Mouse (Mus musculus) liver, postnatal 0 days (tissue): ENCODE data around the gene Galnt15. TPM values are rescaled to one million over a fixed set of nuclear protein-coding genes. Genes with fewer than 3 reads are reported as not detected.

Source experiments
- ATAC-seq: fragments of 200-750 bp; cut with Nextera tagmentation; 2 replicates; pipeline ENCODE4 v1.8.0; 2017; ENCODE audit warnings: mild to moderate bottlenecking, moderate library complexity
- DNase-seq: peaks from one replicate; pipeline ENCODE4 v3.0.0-alpha.2; 2016
- H3K27ac ChIP-seq: fragments of 300-500 bp; sonication (generic); 2 replicates; pipeline ENCODE4 v1.5.1; 2014; ENCODE audit warnings: antibody characterized with exemption, moderate library complexity, mild to moderate bottlenecking, low read depth
- H3K27me3 ChIP-seq: fragments of 300-500 bp; sonication (generic); 2 replicates; pipeline ENCODE4 v1.6.1; 2014; ENCODE audit warnings: low read length, control low read depth, mixed read lengths; ENCODE audit not compliant: insufficient read depth
- H3K36me3 ChIP-seq: fragments of 300-500 bp; sonication (generic); replicated peaks from 2 replicates; pipeline ENCODE4 v1.6.1; 2014; ENCODE audit warnings: mild to moderate bottlenecking, control low read depth, low read length, moderate library complexity, mixed read lengths; ENCODE audit not compliant: insufficient read depth
- H3K4me1 ChIP-seq: fragments of 300-500 bp; sonication (generic); 2 replicates; pipeline ENCODE4 v1.6.1; 2014; ENCODE audit warnings: antibody characterized with exemption, mild to moderate bottlenecking, control low read depth; ENCODE audit not compliant: insufficient read depth
- H3K4me2 ChIP-seq: fragments of 300-500 bp; sonication (generic); 2 replicates; pipeline ENCODE4 v1.6.1; 2014; ENCODE audit warnings: low read depth, mild to moderate bottlenecking, low read length, moderate library complexity, mixed read lengths
- H3K4me3 ChIP-seq: fragments of 300-500 bp; sonication (generic); 2 replicates; pipeline ENCODE4 v1.5.1; 2014; ENCODE audit warnings: low read depth, low read length
- H3K9ac ChIP-seq: fragments of 300-500 bp; sonication (generic); replicated peaks from 2 replicates; pipeline ENCODE4 v1.6.1; 2014; ENCODE audit warnings: mild to moderate bottlenecking, moderate library complexity
- H3K9me3 ChIP-seq: fragments of 300-500 bp; sonication (generic); 2 replicates; pipeline ENCODE4 v1.6.1; 2016; ENCODE audit warnings: mild to moderate bottlenecking, control low read depth, low read length, mixed read lengths
- CTCF ChIP-seq: sonication (generic); IDR thresholded peaks from 2 replicates; pipeline ENCODE4 v1.5.1; 2016; ENCODE audit warnings: antibody characterized with exemption, low read depth
- EP300 ChIP-seq: IDR thresholded peaks from 2 replicates; pipeline ENCODE4 v1.6.1; 2016; ENCODE audit warnings: antibody characterized with exemption, low read depth, mild to moderate bottlenecking
- WGBS: fragments of 180-500 bp; shearing (Covaris S2); extraction: QIAGEN DNeasy Blood & Tissue Kit; methylation state at CpG from one replicate; pipeline ENCODE4 v1.1.7; 2014; ENCODE audit not compliant: insufficient replicate concordance; 5-methylcytosine and 5-hydroxymethylcytosine counted together
- polyA plus RNA-seq: library from polyadenylated mRNA; unstranded; fragments of >200 nt; fragmentation: Nextera tagmentation; extraction: Ambion mirVana; gene quantifications from 2 replicates; pipeline ENCODE4 v1.2.1, GENCODE M21; 2015

Gene Galnt15
- polyA plus RNA-seq, 1 experiment from 2014 or later: 0.05 TPM

GRCm38 (mm10) chr14:32061398-32061797 lies 32.6 kb downstream of the Galnt15 start:
- WGBS: 76% methylated on average over 4 of the region's 4 CpGs
- no peak for DNase-seq
- H3K4me1 ChIP-seq: no peaks in the 10 kb centered on the region
- no peaks in the 10 kb centered on the region for H3K27me3 ChIP-seq
- TF ChIP-seq CTCF: no peak
- no peak for TF ChIP-seq EP300
- H3K9me3 ChIP-seq: no peaks in the 10 kb centered on the region
- no peak overlapping the region for H3K27ac ChIP-seq
- no peak overlapping the region for H3K4me2 ChIP-seq
- no peak overlapping the region for H3K9ac ChIP-seq
- no peak overlapping the region for H3K4me3 ChIP-seq
- H3K36me3 ChIP-seq: no peaks in the 10 kb centered on the region
- ATAC-seq: no peak

GRCm38 (mm10) chr14:32072807-32073206 lies 44.0 kb downstream of the Galnt15 start:
- TF ChIP-seq EP300 (no peak), CTCF (no peak)
- Histone ChIP-seq H3K36me3 (no peaks in the 10 kb centered on the region), H3K4me1 (no peaks in the 10 kb centered on the region), H3K27me3 (no peaks in the 10 kb centered on the region), H3K27ac (no peak overlapping the region), H3K4me3 (no peak overlapping the region), H3K9ac (no peak overlapping the region), H3K4me2 (no peak overlapping the region), H3K9me3 (no peaks in the 10 kb centered on the region)
- DNase-seq (no peak), ATAC-seq (no peak)

GRCm38 (mm10) chr14:32073211-32073685 lies 44.5 kb downstream of the Galnt15 start:
- Histone ChIP-seq H3K27ac (no peak overlapping the region), H3K4me2 (no peak overlapping the region), H3K9me3 (no peaks in the 10 kb centered on the region), H3K9ac (no peak overlapping the region), H3K4me3 (no peak overlapping the region), H3K36me3 (no peaks in the 10 kb centered on the region), H3K27me3 (no peaks in the 10 kb centered on the region), H3K4me1 (no peaks in the 10 kb centered on the region)
- TF ChIP-seq EP300 (no peak), CTCF (no peak)
- DNase-seq (no peak), ATAC-seq (no peak)
- WGBS: 33% methylated on average over 8 of the region's 8 CpGs

- H3K9ac ChIP-seq: no peak overlapping the region
- no peak overlapping the region for H3K27ac ChIP-seq
- 49% methylated on average over 7 of the region's 7 CpGs for WGBS
- no peaks in the 10 kb centered on the region for H3K27me3 ChIP-seq
- H3K4me2 ChIP-seq: no peak overlapping the region
- no peaks in the 10 kb centered on the region for H3K36me3 ChIP-seq
- DNase-seq (no peak), ATAC-seq (no peak; the same call in 1 of the 2 replicates)
- H3K9me3 ChIP-seq: no peaks in the 10 kb centered on the region
- TF ChIP-seq CTCF (no peak), EP300 (no peak)
- H3K4me3 ChIP-seq: no peak overlapping the region
- no peaks in the 10 kb centered on the region for H3K4me1 ChIP-seq
Measured at GRCm38 (mm10) chr14:32073901-32074300, 45.1 kb downstream of the Galnt15 start.

GRCm38 (mm10) chr14:32076896-32077575 lies 48.2 kb downstream of the Galnt15 start:
- Histone ChIP-seq H3K9ac (no peak overlapping the region), H3K36me3 (peaks cover 6% of the 10 kb centered on the region), H3K4me3 (no peak overlapping the region), H3K4me2 (no peak overlapping the region), H3K4me1 (no peaks in the 10 kb centered on the region), H3K27me3 (no peaks in the 10 kb centered on the region), H3K9me3 (no peaks in the 10 kb centered on the region), H3K27ac (no peak overlapping the region)
- peak; percentile 75 for ATAC-seq
- TF ChIP-seq EP300 (no peak), CTCF (peak; percentile 98)
- DNase-seq: peak; percentile 85
- 49% methylated on average over 8 of the region's 8 CpGs for WGBS

GRCm38 (mm10) chr14:32081026-32081425 lies 52.2 kb downstream of the Galnt15 start:
- 87% methylated on average over 10 of the region's 10 CpGs for WGBS
- no peak for TF ChIP-seq EP300
- TF ChIP-seq CTCF: no peak
- peaks cover 10% of the 10 kb centered on the region; the same call in 1 of the 2 replicates for H3K4me1 ChIP-seq
- H3K36me3 ChIP-seq: peaks cover 16% of the 10 kb centered on the region
- no peak overlapping the region for H3K4me3 ChIP-seq
- H3K4me2 ChIP-seq: no peak overlapping the region
- H3K27me3 ChIP-seq: no peaks in the 10 kb centered on the region
- no peaks in the 10 kb centered on the region for H3K9me3 ChIP-seq
- no peak overlapping the region for H3K9ac ChIP-seq
- no peak for ATAC-seq
- no peak for DNase-seq
- no peak overlapping the region for H3K27ac ChIP-seq

GRCm38 (mm10) chr14:32082891-32083290 lies 54.1 kb downstream of the Galnt15 start:
- ATAC-seq: no peak
- Histone ChIP-seq H3K4me2 (no peak overlapping the region), H3K27me3 (no peaks in the 10 kb centered on the region), H3K36me3 (peaks cover 16% of the 10 kb centered on the region), H3K9me3 (no peaks in the 10 kb centered on the region), H3K4me1 (peaks cover 17% of the 10 kb centered on the region), H3K27ac (no peak overlapping the region), H3K9ac (no peak overlapping the region), H3K4me3 (no peak overlapping the region)
- DNase-seq: no peak
- TF ChIP-seq CTCF (no peak), EP300 (no peak)
- WGBS: 88% methylated on average over 6 of the region's 6 CpGs
